Mouse (Mus musculus): ENCODE results near the gene Adamts6.

- TF ChIP-seq CTCF (IDR thresholded peaks at IDR 0.05; ENCODE audit: borderline replicate concordance, extremely low read depth, insufficient read depth, insufficient read length): no peak
- TF ChIP-seq POLR2A (IDR thresholded peaks at IDR 0.05; ENCODE audit: borderline replicate concordance, extremely low read depth, insufficient read depth, insufficient read length, poor library complexity, severe bottlenecking): no peak
These were observed 245.1 kb downstream of the Adamts6 start for GRCm38 (mm10) chr13:104532723-104533122.

All from brain, embryonic 14.5 days (tissue).